Mouse (Mus musculus): ENCODE measurements around the gene Rad17. TPM values are rescaled to one million over a fixed set of nuclear protein-coding genes. Genes with fewer than 3 reads are reported as not detected.

Rad17 gene
- polyA plus RNA-seq, 1 experiment from 2014 or later = 21.3 TPM

DNA sequence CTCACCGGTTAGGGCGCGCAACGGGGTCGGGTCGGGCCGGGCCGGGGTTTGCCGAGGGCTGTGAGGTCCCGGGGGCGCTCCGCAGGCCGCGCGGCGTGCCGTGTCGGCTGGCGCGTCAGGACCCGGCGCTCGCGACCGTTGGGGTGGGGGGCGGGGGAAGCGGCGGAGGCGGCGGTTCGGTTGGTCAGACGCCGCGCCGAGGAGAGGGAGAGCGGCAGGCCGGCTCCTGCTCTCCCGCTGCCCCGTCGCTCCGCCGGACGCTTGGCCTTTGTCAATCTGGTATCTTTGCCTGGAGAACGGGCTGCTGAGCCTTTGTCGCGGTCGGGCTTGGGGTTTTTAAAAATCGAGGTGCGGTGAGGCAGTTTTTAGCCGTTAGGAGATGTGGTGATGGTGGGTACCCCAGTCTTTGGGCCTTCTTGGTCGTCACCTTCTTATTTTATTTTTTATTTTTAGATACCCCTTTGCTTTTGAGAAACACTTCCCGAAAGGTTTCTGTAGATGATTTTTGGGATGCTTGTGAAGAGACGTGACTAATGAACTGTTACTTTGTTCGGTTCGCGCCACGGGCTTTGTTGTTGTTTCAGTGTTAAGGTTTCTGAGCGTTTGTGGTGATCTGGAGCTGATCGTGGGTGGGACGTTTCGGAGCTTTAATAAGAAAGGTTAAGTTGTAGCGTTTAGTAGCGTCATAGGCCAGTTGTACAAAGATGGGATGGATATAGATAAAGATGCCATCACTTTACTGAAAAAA, 762 bp upstream of the Rad17 start, which contains the start of gene Taf9:
Gene Taf9 (plus strand): TSS at position 141 of the 748 bp plus-strand sequence.
- H3K36me3 ChIP-seq (replicated peaks) = peaks cover 43% of the 10 kb centered on the region
- H3K27ac ChIP-seq = peak within 1 kb of the TSS; percentile 100
- peak within 1 kb of the TSS; percentile 74 for H3K4me3 ChIP-seq
- no peaks in the 10 kb centered on the region for H3K27me3 ChIP-seq (ENCODE audit: poor library complexity, severe bottlenecking)
- H3K4me1 ChIP-seq = peaks cover 9% of the 10 kb centered on the region
- H3K9me3 ChIP-seq = no peaks in the 10 kb centered on the region
- DNase-seq (ENCODE audit: extremely low spot score, low spot score) = no peak
- WGBS = under 1% methylated on average over 62 of the region's 63 CpGs

DNA sequence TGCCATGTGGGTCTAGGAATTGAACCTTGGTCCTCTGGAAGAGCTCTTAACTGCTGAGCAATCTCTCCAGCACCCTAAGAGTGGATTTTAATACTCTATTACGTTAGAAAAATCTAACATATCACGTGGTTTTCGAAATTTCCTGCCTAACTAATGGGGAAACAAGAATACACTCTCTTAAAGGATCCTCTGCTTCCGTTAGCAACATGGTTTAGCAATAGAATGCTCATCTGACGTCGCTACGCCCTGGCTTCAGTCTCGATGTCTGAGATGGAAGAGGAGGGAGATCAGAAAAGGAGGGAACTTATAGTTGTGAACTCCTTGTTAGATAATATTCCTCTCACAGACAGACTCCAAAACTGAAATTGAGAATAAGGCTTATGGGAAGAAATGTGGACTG, 2.6 kb downstream of the Rad17 start:
- no peak overlapping the region for H3K27ac ChIP-seq
- WGBS = 93% methylated on average over 8 of the region's 8 CpGs
- peaks cover 9% of the 10 kb centered on the region for H3K4me1 ChIP-seq
- no peaks in the 10 kb centered on the region for H3K27me3 ChIP-seq (ENCODE audit: poor library complexity, severe bottlenecking)
- H3K9me3 ChIP-seq = no peaks in the 10 kb centered on the region
- no peak for DNase-seq (ENCODE audit: extremely low spot score, low spot score)
- peaks cover 50% of the 10 kb centered on the region for H3K36me3 ChIP-seq (replicated peaks)
- H3K4me3 ChIP-seq = no peak overlapping the region

DNA sequence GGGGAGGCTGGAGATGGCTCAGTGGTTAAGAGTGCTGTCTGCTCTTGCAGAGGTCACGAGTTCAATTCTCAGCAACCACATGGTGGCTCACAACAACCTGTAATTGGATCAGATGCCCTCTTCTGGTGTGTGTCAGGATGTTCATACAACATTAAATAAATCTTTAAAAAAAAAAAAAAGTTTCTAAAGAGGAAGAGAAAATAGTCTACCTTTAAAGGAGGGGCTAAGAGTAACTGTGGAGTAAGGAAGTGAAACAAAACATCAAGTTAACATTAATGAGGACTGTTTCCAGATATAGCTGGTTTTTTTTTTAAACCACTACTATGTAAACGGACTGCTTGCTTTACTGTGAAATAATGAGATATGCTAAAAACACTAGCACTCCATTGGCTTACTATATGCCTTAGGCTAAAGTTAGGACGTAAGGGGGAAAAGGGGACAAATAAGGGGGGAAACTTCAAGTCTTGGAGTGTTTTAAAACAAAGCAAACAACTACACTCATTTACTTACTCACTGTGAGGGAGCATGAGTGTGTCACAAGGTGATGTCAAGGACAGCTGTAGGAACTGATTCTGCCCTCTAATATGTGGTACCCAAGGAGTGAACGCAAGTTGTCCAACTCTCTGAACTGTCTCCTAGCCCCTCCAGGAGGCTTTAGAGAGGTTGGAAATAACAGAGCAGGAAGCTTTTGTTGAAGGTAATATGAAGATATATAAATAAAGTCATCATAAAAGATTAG, 8.2 kb downstream of the Rad17 start:
- WGBS = 93% methylated on average over 4 of the region's 4 CpGs

GRCm38 (mm10) chr13:100634106-100634691, 16.7 kb downstream of the Rad17 start:
- DNase-seq (ENCODE audit: extremely low spot score, low spot score) = no peak
- Histone ChIP-seq H3K27ac (no peak overlapping the region), H3K4me3 (no peak overlapping the region), H3K27me3 (ENCODE audit: poor library complexity, severe bottlenecking) (no peaks in the 10 kb centered on the region), H3K9me3 (no peaks in the 10 kb centered on the region), H3K4me1 (no peaks in the 10 kb centered on the region), H3K36me3 (replicated peaks) (peaks cover 95% of the 10 kb centered on the region)
- 96% methylated on average over 3 of the region's 3 CpGs for WGBS

More for the DNA sequence above, 8.2 kb downstream of the Rad17 start:
- Histone ChIP-seq H3K36me3 (replicated peaks) (peaks cover 95% of the 10 kb centered on the region), H3K4me1 (no peaks in the 10 kb centered on the region), H3K9me3 (no peaks in the 10 kb centered on the region), H3K27ac (no peak overlapping the region), H3K4me3 (no peak overlapping the region), H3K27me3 (ENCODE audit: poor library complexity, severe bottlenecking) (no peaks in the 10 kb centered on the region)
- DNase-seq (ENCODE audit: extremely low spot score, low spot score) = no peak

DNA sequence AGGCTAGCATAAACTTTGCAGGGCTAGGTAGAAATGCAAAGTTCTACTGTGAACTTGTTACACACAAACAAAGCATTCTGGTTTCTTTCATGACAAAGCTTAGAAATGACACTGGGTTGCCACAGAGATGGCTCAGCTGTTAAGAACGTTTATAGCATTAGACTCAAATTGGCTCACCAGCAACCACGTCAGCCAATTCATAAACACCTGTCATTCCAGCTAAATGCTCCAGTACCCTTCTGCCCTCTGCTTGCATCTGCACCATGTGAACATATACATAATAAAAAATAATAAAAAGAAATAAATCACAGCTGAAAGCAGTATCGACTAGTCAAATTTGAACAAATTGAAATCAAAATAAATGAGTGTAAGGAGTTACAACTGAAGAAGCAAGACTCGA, 28.6 kb downstream of the Rad17 start:
- Histone ChIP-seq H3K36me3 (replicated peaks) (peaks cover 93% of the 10 kb centered on the region), H3K27ac (no peak overlapping the region), H3K4me1 (no peaks in the 10 kb centered on the region)

GRCm38 (mm10) chr13:100617583-100617982, 33.3 kb downstream of the Rad17 start:
- H3K27me3 ChIP-seq (ENCODE audit: poor library complexity, severe bottlenecking) = peaks cover 27% of the 10 kb centered on the region

More for the DNA sequence above, 28.6 kb downstream of the Rad17 start:
- H3K27me3 ChIP-seq (ENCODE audit: poor library complexity, severe bottlenecking) = peaks cover 7% of the 10 kb centered on the region
- H3K4me3 ChIP-seq = no peak overlapping the region
- 91% methylated on average over 4 of the region's 4 CpGs for WGBS
- no peak for DNase-seq (ENCODE audit: extremely low spot score, low spot score)
- H3K9me3 ChIP-seq = no peaks in the 10 kb centered on the region

GRCm38 (mm10) chr13:100616181-100617087, 34.4 kb downstream of the Rad17 start, which contains the start of gene Marveld2:
Gene Marveld2 (minus strand): TSS chr13:100616971.
- H3K4me1 ChIP-seq = peaks cover 10% of the 10 kb centered on the region
- H3K4me3 ChIP-seq = peak within 1 kb of the TSS; percentile 72
- peak; percentile 28 for DNase-seq (ENCODE audit: extremely low spot score, low spot score)
- H3K27me3 ChIP-seq (ENCODE audit: poor library complexity, severe bottlenecking) = peaks cover 27% of the 10 kb centered on the region
- H3K36me3 ChIP-seq (replicated peaks) = peaks cover 45% of the 10 kb centered on the region
- WGBS = 1% methylated on average over 74 of the region's 77 CpGs
- H3K27ac ChIP-seq = peak within 1 kb of the TSS; percentile 77
- H3K9me3 ChIP-seq = no peaks in the 10 kb centered on the region

More at GRCm38 (mm10) chr13:100617583-100617982, 33.3 kb downstream of the Rad17 start:
- Histone ChIP-seq H3K4me3 (no peak overlapping the region), H3K27ac (no peak overlapping the region), H3K9me3 (no peaks in the 10 kb centered on the region), H3K4me1 (peaks cover 10% of the 10 kb centered on the region), H3K36me3 (replicated peaks) (peaks cover 49% of the 10 kb centered on the region)
- WGBS = 84% methylated on average over 13 of the region's 13 CpGs
- DNase-seq (ENCODE audit: extremely low spot score, low spot score) = no peak

- H3K27me3 ChIP-seq (ENCODE audit: poor library complexity, severe bottlenecking) = peaks cover 26% of the 10 kb centered on the region
- H3K27ac ChIP-seq = no peak overlapping the region
- H3K4me1 ChIP-seq = peaks cover 10% of the 10 kb centered on the region
- peaks cover under 1% of the 10 kb centered on the region; the same call in 1 of the 2 replicates for H3K9me3 ChIP-seq
- no peak for DNase-seq (ENCODE audit: extremely low spot score, low spot score)
- H3K4me3 ChIP-seq = no peak overlapping the region
- 64% methylated on average over 2 of the region's 2 CpGs for WGBS
- H3K36me3 ChIP-seq (replicated peaks) = peaks cover 15% of the 10 kb centered on the region
Measured at GRCm38 (mm10) chr13:100612903-100613302, 37.9 kb downstream of the Rad17 start.

- WGBS = 94% methylated on average over 10 of the region's 10 CpGs
- H3K9me3 ChIP-seq = peaks cover 3% of the 10 kb centered on the region; the same call in 1 of the 2 replicates
- peaks cover 20% of the 10 kb centered on the region for H3K27me3 ChIP-seq (ENCODE audit: poor library complexity, severe bottlenecking)
- H3K36me3 ChIP-seq (replicated peaks) = peaks cover 11% of the 10 kb centered on the region
- no peak overlapping the region for H3K4me3 ChIP-seq
- H3K4me1 ChIP-seq = peaks cover 10% of the 10 kb centered on the region
- H3K27ac ChIP-seq = no peak overlapping the region
- no peak for DNase-seq (ENCODE audit: extremely low spot score, low spot score)
Measured at GRCm38 (mm10) chr13:100612251-100612650, 38.6 kb downstream of the Rad17 start.

DNA sequence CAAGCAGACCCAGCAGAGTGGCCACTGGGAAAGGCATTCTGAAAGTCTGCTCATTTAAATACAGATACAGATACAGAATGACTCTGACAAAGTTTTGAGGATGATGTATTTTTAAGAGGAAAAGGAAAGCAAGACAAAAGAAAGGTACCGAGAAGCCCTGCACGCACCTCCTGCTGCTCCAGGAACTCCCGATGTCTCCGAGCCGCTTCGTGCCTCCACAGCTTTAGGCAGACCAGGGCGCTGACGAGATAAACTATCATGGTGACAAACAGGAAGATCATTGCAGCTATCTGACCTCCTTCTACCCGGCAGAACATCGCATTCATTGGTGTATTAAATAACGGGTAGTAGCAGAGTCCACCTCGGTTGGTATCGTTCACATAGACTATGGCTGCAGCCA, 39.6 kb downstream of the Rad17 start:
- WGBS = 95% methylated on average over 13 of the region's 13 CpGs
- no peak overlapping the region for H3K4me3 ChIP-seq
- peaks cover 3% of the 10 kb centered on the region; the same call in 1 of the 2 replicates for H3K9me3 ChIP-seq
- H3K27ac ChIP-seq = no peak overlapping the region
- H3K27me3 ChIP-seq (ENCODE audit: poor library complexity, severe bottlenecking) = peaks cover 10% of the 10 kb centered on the region
- H3K4me1 ChIP-seq = peaks cover 3% of the 10 kb centered on the region
- H3K36me3 ChIP-seq (replicated peaks) = 0 out of 2 replicates have a peak, but pooled peaks cover 11% of the 10 kb centered on the region
- DNase-seq (ENCODE audit: extremely low spot score, low spot score) = no peak

- H3K4me3 ChIP-seq = no peak overlapping the region
- H3K36me3 ChIP-seq (replicated peaks) = 0 out of 2 replicates have a peak, but pooled peaks cover 11% of the 10 kb centered on the region
- WGBS = 87% methylated on average over 8 of the region's 8 CpGs
- H3K9me3 ChIP-seq = peaks cover 3% of the 10 kb centered on the region; the same call in 1 of the 2 replicates
- DNase-seq (ENCODE audit: extremely low spot score, low spot score) = no peak
- H3K27me3 ChIP-seq (ENCODE audit: poor library complexity, severe bottlenecking) = no peaks in the 10 kb centered on the region
- H3K4me1 ChIP-seq = peaks cover under 1% of the 10 kb centered on the region; the same call in 1 of the 2 replicates
- H3K27ac ChIP-seq = no peak overlapping the region
Measured at GRCm38 (mm10) chr13:100607756-100608155, 43.1 kb downstream of the Rad17 start.

GRCm38 (mm10) chr13:100605845-100606244, 45.0 kb downstream of the Rad17 start:
- Histone ChIP-seq H3K36me3 (replicated peaks) (0 out of 2 replicates have a peak, but pooled peaks cover 3% of the 10 kb centered on the region), H3K9me3 (peaks cover 3% of the 10 kb centered on the region; the same call in 1 of the 2 replicates), H3K4me1 (peaks cover 8% of the 10 kb centered on the region), H3K27me3 (ENCODE audit: poor library complexity, severe bottlenecking) (no peaks in the 10 kb centered on the region), H3K27ac (no peak overlapping the region), H3K4me3 (no peak overlapping the region)
- WGBS = 75% methylated on average over 1 of the region's 1 CpGs
- DNase-seq (ENCODE audit: extremely low spot score, low spot score) = no peak
